Mouse (Mus musculus) megakaryocyte, embryonic 14.5 days (primary cell): Measurements from ENCODE around the gene Zfp687.

ENCODE experiments used
- FLI1 ChIP-seq: IDR thresholded peaks from 2 replicates; pipeline ENCODE4 v1.6.1; 2012; ENCODE audit warnings: low read length, inconsistent platforms, mixed read lengths
- GATA1 ChIP-seq: IDR thresholded peaks from 3 replicates; pipeline ENCODE4 v1.6.1; 2012; ENCODE audit warnings: mixed read lengths, low read length, inconsistent platforms, borderline replicate concordance

GRCm38 (mm10) chr3:95056275-95056674 lies 41.0 kb upstream of the Zfp687 start:
- TF ChIP-seq FLI1 (no peak), GATA1 (no peak)
